Mouse (Mus musculus): ENCODE measurements around the gene Olfr1053.
"Not testable (repeated sequence)": the region's sequence is repeated elsewhere in the genome, so short reads cannot be mapped to it uniquely, and the experiment has no call there.

Gene Olfr1053

GRCm38 (mm10) chr2:86315184-86315583 is at the start of gene Olfr1053:
Gene Olfr1053 (minus strand): TSS chr2:86315284.
- no peak for DNase-seq (ENCODE audit: inconsistent ontology term)

- DNase-seq (ENCODE audit: inconsistent ontology term) = no peak
These were observed 47.3 kb upstream of the Olfr1053 start, which contains the start of gene Olfr1056 for GRCm38 (mm10) chr2:86362369-86362768. Gene Olfr1056 (minus strand): TSS chr2:86362469.

GRCm38 (mm10) chr2:86351751-86352150 is 36.7 kb upstream of the Olfr1053 start:
- DNase-seq (ENCODE audit: inconsistent ontology term) = not testable (repeated sequence)

- no peak for DNase-seq (ENCODE audit: inconsistent ontology term)
These were observed 35.1 kb upstream of the Olfr1053 start, which contains the start of gene Olfr1055 for GRCm38 (mm10) chr2:86350184-86350583. Gene Olfr1055 (minus strand): TSS chr2:86350284.

GRCm38 (mm10) chr2:86335333-86335732 is 20.2 kb upstream of the Olfr1053 start, which contains the start of gene Olfr1054:
Gene Olfr1054 (minus strand): TSS chr2:86335433.
- DNase-seq (ENCODE audit: inconsistent ontology term) = no peak

- DNase-seq (ENCODE audit: inconsistent ontology term) = no peak
These were observed 22.9 kb downstream of the Olfr1053 start, which contains the start of gene Olfr1052 for GRCm38 (mm10) chr2:86292155-86292554. Gene Olfr1052 (plus strand): TSS chr2:86292455.

GRCm38 (mm10) chr2:86278988-86279387 is 36.1 kb downstream of the Olfr1053 start, which contains the start of gene Olfr1051:
Gene Olfr1051 (minus strand): TSS chr2:86279088.
- DNase-seq (ENCODE audit: inconsistent ontology term) = not testable (repeated sequence)

Data from Muller cell, postnatal 12 days (primary cell).